Mouse (Mus musculus): ENCODE measurements around the gene Ocln.

DNA sequence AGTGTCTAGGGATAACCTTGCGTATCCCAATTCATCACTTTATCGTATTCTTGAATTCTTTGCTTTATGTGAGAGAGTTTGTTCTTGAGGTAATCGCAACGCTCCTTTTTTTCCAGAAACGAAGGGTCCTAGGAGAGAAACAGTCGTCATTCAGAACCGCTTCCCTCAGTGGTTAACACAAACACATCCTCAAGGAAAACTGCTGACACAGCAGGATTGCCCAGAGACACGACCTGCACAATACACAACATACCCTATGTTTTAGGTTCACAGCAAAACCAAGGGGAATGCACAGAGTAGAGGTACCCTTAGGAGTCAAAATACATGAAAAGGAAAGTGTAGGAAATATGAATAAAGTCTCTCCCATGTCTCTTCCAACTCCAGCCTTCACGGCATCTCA, 44.8 kb upstream of the Ocln start:
- TF ChIP-seq POLR2A (IDR thresholded peaks at IDR 0.05; ENCODE audit: low read depth, low read length) (no peak), CTCF (IDR thresholded peaks at IDR 0.05; ENCODE audit: borderline replicate concordance, insufficient read depth, low read length) (no peak)
